Mouse (Mus musculus) neural tube, postnatal 0 days (tissue): ENCODE data around the gene Nfkbib. TPM values are rescaled to one million over a fixed set of nuclear protein-coding genes. Genes with fewer than 3 reads are reported as not detected.

Source experiments
- polyA plus RNA-seq: library from polyadenylated mRNA; unstranded; fragments of >200 nt; fragmentation: Nextera tagmentation; extraction: Ambion mirVana; gene quantifications from 2 replicates; pipeline ENCODE4 v1.2.1, GENCODE M21; 2015

The Nfkbib gene
- 77.9 and 82.5 TPM in 2 replicates for polyA plus RNA-seq

GRCm38 (mm10) chr7:28767462-28767965 is at the start of gene Nfkbib:
Gene Nfkbib, minus strand, starts transcription at chr7:28767512.

GRCm38 (mm10) chr7:28808221-28808941 is 41.1 kb upstream of the Nfkbib start, which contains the start of gene Hnrnpl:
Gene Hnrnpl, plus strand, starts transcription at chr7:28808541.

GRCm38 (mm10) chr7:28788307-28789195 is 21.2 kb upstream of the Nfkbib start, which contains the start of gene Rinl:
Gene Rinl, plus strand, starts transcription at chr7:28788969.

GRCm38 (mm10) chr7:28766173-28766879 is 986 bp downstream of the Nfkbib start, which contains the start of gene Sirt2:
Gene Sirt2, plus strand, starts transcription at chr7:28766735.

GRCm38 (mm10) chr7:28756079-28756478 is 11.2 kb downstream of the Nfkbib start, which contains the start of gene Ccer2:
Gene Ccer2, plus strand, starts transcription at chr7:28756174.

GRCm38 (mm10) chr7:28741709-28742438 is 25.4 kb downstream of the Nfkbib start, which contains the start of the genes Mrps12 and Sars2:
Gene Mrps12, minus strand, starts transcription at chr7:28741820.
Gene Sars2, plus strand, starts transcription at chr7:28741992.

GRCm38 (mm10) chr7:28716590-28717281 is 50.6 kb downstream of the Nfkbib start, which contains the start of gene Fbxo17:
Gene Fbxo17, plus strand, starts transcription at chr7:28716804.

Other genes starting within 250 kb of the Nfkbib start
- gene Ifnl3, start 244.7 kb downstream of the Nfkbib start, polyA plus RNA-seq: not detected in 2 replicates
- not detected in 2 replicates for gene Sycn, start 226.6 kb downstream of the Nfkbib start, polyA plus RNA-seq
- 0.39 and 0.80 TPM in 2 replicates for gene Nccrp1, start 220.3 kb downstream of the Nfkbib start, polyA plus RNA-seq
- 16.1 and 19.3 TPM in 2 replicates for gene Samd4b, start 169.4 kb downstream of the Nfkbib start, polyA plus RNA-seq
- gene Pak4, start 169.3 kb downstream of the Nfkbib start, polyA plus RNA-seq: 12.0 and 12.5 TPM in 2 replicates
- gene Acp7, start 136.2 kb downstream of the Nfkbib start, polyA plus RNA-seq: 0.40 and 0.52 TPM in 2 replicates
- gene Fbxo27, start 74.7 kb downstream of the Nfkbib start, polyA plus RNA-seq: 13.1 and 15.8 TPM in 2 replicates
- gene Fbxo17, start 50.7 kb downstream of the Nfkbib start, polyA plus RNA-seq: 5.9 and 6.1 TPM in 2 replicates
- 125 and 130 TPM in 2 replicates for gene Mrps12, start 25.7 kb downstream of the Nfkbib start, polyA plus RNA-seq
- gene Sars2, start 25.5 kb downstream of the Nfkbib start, polyA plus RNA-seq: 18.5 and 21.8 TPM in 2 replicates
- 1.5 and 2.1 TPM in 2 replicates for gene Ccer2, start 11.3 kb downstream of the Nfkbib start, polyA plus RNA-seq
- 154 and 178 TPM in 2 replicates for gene Sirt2, start 777 bp downstream of the Nfkbib start, polyA plus RNA-seq
- gene Rinl, start 21.5 kb upstream of the Nfkbib start, polyA plus RNA-seq: 2.5 TPM in 2 replicates
- gene Hnrnpl, start 41.0 kb upstream of the Nfkbib start, polyA plus RNA-seq: 155 and 161 TPM in 2 replicates
- gene Ech1, start 57.7 kb upstream of the Nfkbib start, polyA plus RNA-seq: 135 and 151 TPM in 2 replicates
- 6.1 and 7.7 TPM in 2 replicates for gene Lgals4, start 66.3 kb upstream of the Nfkbib start, polyA plus RNA-seq
- gene Lgals7, start 96.3 kb upstream of the Nfkbib start, polyA plus RNA-seq: 3.5 and 4.3 TPM in 2 replicates
- 0.43 and 0.56 TPM in 2 replicates for gene Capn12, start 113.9 kb upstream of the Nfkbib start, polyA plus RNA-seq
- gene Actn4, start 194.8 kb upstream of the Nfkbib start, polyA plus RNA-seq: 110 and 120 TPM in 2 replicates
- gene Eif3k, start 214.4 kb upstream of the Nfkbib start, polyA plus RNA-seq: 307 and 320 TPM in 2 replicates
- 11.8 and 12.8 TPM in 2 replicates for gene Map4k1, start 214.5 kb upstream of the Nfkbib start, polyA plus RNA-seq